Mouse (Mus musculus) right cerebral cortex, postnatal 36 days (tissue): ENCODE measurements at regions not wholly inside any gene's neighbourhood (a gene's known extent, or its start where the extent isn't known, plus 50 kb on each side); places are given as distances from the start of the nearest gene placed in this dataset.
A peak's percentile ranks its signal among the peaks of the same experiment; 100 is the strongest.

Experiments used
- DNase-seq, 2 experiments: peaks; one replicate each; pipeline ENCODE4 v3.0.0; 2022; ENCODE audit warnings: low spot score in 2 of 2, mixed read lengths in 1 of 2

DNA sequence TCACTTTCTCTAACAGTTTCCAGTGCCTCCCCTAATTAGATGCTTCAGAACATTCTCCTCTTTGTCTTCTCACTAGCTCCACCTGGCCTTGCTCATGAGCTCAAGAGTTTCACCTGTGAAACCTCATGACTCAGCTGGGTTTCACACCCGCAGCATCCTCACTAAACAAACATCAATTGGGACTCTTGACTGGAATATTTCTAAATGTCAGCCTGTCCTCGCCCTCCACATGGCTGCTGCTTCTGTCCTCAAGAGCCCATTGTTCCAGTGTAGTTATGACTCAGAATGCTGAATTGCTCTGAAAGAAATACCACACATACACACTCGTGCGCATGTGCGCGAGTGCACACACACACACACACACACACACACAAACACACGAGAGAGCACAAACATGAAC lies 407.2 kb downstream of the Prss52 start:
- no peak for DNase-seq

DNA sequence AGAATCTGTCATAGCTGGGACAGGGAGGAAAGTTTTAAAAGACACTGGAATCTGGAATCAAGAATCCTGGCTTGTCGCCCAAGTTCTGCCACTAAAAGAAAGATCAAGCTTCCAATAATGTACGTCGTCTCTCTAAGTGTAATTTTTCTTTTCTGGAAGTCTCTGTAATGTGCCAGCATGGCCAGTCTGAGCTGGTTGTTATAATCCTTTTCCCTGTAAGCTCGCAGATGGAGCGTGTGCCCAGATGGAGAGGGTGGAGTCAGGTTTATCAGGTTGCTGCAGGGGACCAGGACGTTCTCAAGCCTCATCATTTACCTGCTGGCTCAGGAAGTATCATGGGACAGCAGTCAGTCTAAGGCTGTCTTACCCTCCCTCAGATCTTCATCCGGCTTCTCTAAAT lies 408.6 kb downstream of the Prss52 start:
- DNase-seq = no peak

DNA sequence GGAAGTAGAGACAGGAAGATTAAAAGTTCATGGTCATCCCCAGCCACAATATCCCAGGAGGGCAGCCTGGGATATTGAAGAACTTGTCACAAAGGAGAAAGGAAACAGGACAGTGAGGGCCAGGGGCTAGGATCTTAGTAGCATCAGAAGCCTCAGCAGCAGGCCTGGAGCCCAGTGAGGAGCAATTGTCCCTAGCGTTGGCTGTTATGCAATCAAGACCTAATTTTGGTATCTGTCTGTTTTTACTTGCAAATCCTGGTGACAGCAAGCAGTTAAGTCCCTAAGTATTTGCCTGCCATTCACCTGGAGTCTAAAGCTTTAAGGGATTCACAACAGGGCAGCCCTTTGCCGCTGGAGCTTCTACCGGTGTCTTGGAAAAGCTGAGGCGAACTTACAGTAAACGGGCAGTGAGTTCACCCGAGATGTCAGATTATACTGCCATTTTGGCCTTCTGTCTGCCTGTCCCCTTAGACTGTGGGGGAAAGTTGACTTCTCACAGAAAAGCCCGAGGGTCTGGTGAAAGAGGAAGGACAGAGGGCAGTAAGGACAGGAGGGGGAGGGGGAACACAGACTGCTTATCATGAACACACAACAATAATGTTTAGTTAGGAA lies 413.6 kb downstream of the Prss52 start:
- no peak for DNase-seq

GRCm38 (mm10) chr14:64524641-64525040 lies 420.6 kb downstream of the Prss52 start:
- DNase-seq = no peak

- no peak for DNase-seq
These were observed 421.4 kb downstream of the Prss52 start for GRCm38 (mm10) chr14:64525302-64526078.

DNA sequence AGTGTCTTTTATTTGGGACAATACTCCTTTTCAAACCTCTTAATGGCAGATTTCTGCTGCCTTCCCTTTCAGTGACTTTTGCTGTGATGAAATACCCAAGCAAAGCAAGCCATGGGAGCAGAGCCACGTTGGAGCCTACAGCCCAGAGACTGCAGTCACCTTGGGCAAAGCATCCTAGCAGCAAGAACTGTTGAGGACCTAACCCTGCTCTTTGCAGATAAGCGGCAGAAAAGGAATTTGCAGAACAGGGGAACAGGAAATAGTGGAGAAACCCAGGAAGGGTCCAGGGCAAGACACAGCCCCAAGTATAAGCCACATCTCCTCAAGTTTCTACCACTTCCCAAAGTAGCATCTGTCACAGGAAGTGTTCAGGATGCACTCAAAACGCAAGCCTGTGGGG lies 426.5 kb downstream of the Prss52 start:
- no peak for DNase-seq

DNA sequence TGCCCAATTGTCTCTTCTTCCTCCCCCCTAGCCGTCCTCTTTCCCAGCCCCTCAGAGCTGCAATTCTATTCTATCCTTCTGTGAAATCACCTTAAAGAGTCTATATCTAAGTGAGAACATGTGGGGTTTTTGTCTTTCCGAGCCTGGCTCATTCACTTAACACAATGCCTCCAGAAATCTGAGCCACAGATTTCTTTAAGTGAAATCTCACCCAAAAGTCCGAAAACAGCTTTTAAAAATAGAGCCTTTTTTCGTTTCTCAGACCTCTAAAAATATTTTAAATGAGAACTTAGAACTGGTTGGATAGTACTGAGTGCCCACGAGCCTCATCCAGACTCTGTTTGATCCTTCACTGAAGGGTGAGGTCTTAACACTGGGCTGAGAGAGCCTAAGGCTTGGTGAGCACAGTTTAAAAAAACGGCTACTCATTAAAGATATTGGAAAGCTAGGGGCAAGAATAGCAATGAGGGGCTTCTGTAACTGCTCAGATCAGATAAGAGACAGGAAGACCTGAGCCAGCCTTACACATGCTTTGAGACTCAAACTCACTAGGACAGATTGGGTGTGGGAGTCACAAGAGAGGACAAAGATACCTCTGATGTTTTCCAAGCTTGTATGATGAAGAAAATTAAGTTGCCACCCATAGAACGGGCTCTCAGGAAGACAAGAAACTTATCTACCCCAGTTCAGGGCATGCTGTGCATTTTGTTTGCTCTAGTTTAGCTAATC lies 427.3 kb downstream of the Prss52 start:
- DNase-seq = peak in 1 of 2 experiments; percentile 50

GRCm38 (mm10) chr14:64532351-64532750 lies 428.3 kb downstream of the Prss52 start:
- DNase-seq = no peak

DNA sequence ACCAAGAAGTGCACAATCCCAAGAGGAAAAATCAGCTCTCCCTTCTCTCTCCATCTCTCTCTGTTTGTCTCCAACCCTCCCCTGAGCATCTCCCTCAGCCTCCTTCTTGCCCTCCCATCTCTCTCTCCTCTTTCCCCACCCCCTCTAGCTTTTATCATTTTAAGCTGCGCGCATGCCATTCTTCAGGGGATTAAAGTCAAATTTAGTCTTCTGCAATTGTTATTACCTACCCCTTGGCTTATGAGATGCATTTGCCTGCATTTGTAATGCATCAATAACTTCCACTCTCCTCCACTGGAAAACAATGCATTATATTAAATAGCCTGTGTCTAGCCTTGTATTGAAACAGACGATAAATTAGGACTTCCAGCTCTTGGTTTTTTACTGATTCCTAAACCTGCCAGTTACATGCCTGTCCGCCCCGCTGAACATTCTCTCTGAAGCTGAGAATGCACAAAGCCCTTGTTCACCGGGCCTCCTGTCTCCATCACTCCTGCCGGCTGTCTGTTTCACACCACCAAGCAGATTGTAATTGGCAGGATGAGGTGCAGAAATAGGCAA lies 429.6 kb downstream of the Prss52 start:
- DNase-seq = no peak

DNA sequence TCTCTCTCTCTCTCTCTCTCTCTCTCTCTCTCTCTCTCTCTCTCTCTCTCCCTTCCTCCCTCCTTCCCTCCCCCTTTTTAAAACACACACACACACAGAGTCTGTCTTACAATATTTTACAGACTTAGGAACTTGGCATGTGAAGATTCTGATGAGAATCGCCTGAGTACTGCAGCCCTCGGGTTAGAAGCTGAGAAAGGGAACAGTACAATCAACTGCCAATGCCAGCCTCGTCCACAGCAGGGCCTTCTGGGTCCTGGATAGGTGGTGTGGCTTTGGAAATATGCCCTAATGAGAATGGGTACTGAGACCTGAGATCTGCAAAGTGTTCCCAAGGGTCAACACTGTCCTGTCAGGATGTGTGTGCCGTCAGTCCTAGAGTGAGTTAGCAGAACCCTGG lies 430.1 kb downstream of the Prss52 start:
- DNase-seq = no peak

DNA sequence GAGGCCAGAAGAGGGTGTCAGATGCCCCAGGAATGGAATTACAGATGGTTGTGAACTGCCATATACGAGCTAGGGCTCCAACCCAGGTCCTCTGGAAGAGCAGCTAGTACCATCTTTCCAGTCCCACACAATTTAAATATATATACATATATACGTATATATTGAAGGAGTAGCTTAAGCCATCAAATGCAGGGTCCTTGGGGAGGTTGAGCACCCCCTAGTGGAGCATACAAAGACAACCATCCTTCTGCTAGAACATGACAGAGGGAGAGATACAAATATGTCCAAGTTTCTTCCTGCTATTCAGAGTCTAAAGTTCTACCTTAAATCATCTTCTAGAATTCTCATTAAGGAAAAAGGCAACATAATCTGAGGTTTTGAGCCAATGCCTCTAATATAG lies 435.4 kb downstream of the Prss52 start:
- no peak for DNase-seq

DNA sequence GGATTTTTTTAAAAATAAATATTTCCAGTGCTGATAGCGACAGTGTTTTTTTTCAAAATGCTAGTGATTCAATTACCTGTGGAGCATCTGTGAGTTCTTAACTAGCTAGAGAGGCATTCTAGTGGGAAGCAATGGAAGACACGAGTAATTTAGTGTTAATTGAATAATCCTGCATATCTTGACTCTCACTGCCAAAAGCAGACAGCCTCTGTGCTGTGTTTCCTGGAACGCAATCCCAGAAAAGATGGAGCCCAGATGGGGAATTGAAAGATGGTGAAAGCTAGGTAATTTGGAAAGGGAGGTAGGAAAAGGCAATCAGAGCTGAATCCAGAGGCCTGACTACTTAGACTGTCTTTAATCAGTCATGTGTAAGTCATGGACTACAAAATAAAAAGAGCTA lies 441.0 kb downstream of the Prss52 start:
- no peak for DNase-seq

DNA sequence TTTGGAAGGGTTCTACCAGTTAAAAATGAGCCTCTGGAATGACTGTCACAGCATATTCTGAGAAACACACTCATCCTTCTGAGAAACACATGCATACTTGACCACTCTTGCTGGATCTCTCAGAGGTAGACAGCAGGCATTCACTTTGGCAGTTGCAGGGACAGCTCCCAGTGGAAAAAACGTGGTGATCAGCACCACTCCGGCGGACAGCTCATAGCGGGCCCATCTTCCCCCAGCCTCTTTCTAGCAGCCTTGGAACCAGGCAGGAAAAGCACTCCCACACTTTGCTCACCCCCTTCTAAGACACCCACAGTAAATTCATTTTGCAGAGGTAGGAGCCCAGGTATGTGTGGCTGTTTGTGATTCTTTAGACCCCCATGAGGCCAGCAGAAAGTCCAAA lies 442.7 kb downstream of the Prss52 start:
- DNase-seq = no peak

GRCm38 (mm10) chr14:64552951-64553350 lies 448.9 kb downstream of the Prss52 start:
- no peak for DNase-seq

- DNase-seq = no peak
These were observed 452.0 kb downstream of the Prss52 start for GRCm38 (mm10) chr14:64556042-64556441.

DNA sequence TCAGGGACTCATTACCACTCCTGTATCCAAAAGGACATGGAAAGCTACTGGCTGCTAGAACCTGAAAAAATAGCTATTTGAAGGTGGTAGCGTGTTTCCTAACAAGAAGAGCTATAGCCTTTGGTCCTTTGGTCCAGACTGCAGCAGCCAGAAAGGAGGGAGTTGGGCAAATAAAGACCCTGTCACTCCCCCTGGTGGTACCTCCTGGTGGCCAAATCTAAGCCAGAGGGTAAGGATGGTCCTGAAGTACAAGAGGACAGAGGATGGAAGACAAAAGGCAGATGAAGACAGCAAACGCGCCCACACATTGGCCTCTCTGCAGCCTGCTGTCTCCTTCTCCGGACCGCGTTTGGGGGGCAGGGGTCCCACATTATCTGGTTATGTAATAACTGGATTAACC lies 453.4 kb downstream of the Prss52 start:
- DNase-seq = no peak

DNA sequence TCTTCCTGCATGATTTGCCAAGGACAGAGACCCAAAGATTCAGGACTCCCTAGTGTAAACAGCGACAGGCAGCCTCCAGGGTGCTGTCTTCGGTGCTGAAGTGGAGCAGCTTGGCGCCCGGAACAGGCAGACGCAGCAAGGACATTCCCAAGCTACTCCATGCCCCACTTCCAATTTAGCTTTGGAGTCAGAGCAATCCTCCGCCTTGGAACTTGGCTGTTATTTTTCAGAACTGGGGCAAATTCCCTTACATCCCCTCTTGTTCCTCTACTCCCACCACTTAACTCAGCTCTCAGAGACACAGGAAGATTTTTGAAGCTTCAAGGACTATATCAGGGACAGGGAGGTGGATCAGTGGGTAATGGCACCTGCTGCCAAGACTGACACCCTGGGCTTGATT lies 464.6 kb downstream of the Prss52 start:
- DNase-seq = no peak

GRCm38 (mm10) chr14:64570951-64571350 lies 466.9 kb downstream of the Prss52 start:
- no peak for DNase-seq

GRCm38 (mm10) chr14:64572756-64573155 lies 468.7 kb downstream of the Prss52 start:
- DNase-seq = no peak

GRCm38 (mm10) chr14:64573773-64574172 lies 469.7 kb downstream of the Prss52 start:
- DNase-seq = no peak

- no peak for DNase-seq
These were observed 470.2 kb downstream of the Prss52 start for GRCm38 (mm10) chr14:64574277-64574676.

- no peak for DNase-seq
These were observed 470.7 kb downstream of the Prss52 start for GRCm38 (mm10) chr14:64574773-64575172.

- DNase-seq = no peak
These were observed 471.9 kb downstream of the Prss52 start for GRCm38 (mm10) chr14:64575954-64576353.
